Mouse (Mus musculus) retina, postnatal 7 days (tissue): Measurements from ENCODE around the gene Tmem171.
A peak's percentile ranks its signal among the peaks of the same experiment; 100 is the strongest.

Experiments
- DNase-seq: peaks from one replicate; pipeline ENCODE4 v3.0.0-alpha.2; 2012; ENCODE audit warnings: low read depth, low spot score

Gene Tmem171

GRCm38 (mm10) chr13:98694773-98695314 lies at the start of gene Tmem171:
Gene Tmem171 (minus strand): TSS chr13:98694834.
- DNase-seq: no peak

GRCm38 (mm10) chr13:98743829-98744228 lies 49.2 kb upstream of the Tmem171 start:
- no peak for DNase-seq

- DNase-seq: no peak
Observed at GRCm38 (mm10) chr13:98743214-98743613, 48.6 kb upstream of the Tmem171 start.

GRCm38 (mm10) chr13:98738213-98738612 lies 43.6 kb upstream of the Tmem171 start:
- no peak for DNase-seq

- no peak for DNase-seq
Observed at GRCm38 (mm10) chr13:98733292-98733691, 38.7 kb upstream of the Tmem171 start.

GRCm38 (mm10) chr13:98729271-98730062 lies 34.8 kb upstream of the Tmem171 start:
- DNase-seq: peak; percentile 1

- DNase-seq: no peak
Observed at GRCm38 (mm10) chr13:98726494-98726893, 31.9 kb upstream of the Tmem171 start.

GRCm38 (mm10) chr13:98723430-98723829 lies 28.8 kb upstream of the Tmem171 start:
- no peak for DNase-seq

GRCm38 (mm10) chr13:98722296-98722695 lies 27.7 kb upstream of the Tmem171 start:
- no peak for DNase-seq

- no peak for DNase-seq
Observed at GRCm38 (mm10) chr13:98716176-98716575, 21.5 kb upstream of the Tmem171 start.

- no peak for DNase-seq
Observed at GRCm38 (mm10) chr13:98715443-98715990, 20.9 kb upstream of the Tmem171 start.

GRCm38 (mm10) chr13:98710655-98711054 lies 16.0 kb upstream of the Tmem171 start:
- no peak for DNase-seq

- DNase-seq: no peak
Observed at GRCm38 (mm10) chr13:98710236-98710635, 15.6 kb upstream of the Tmem171 start.

- no peak for DNase-seq
Observed at GRCm38 (mm10) chr13:98705501-98705900, 10.9 kb upstream of the Tmem171 start.

- DNase-seq: no peak
Observed at GRCm38 (mm10) chr13:98703786-98704185, 9.2 kb upstream of the Tmem171 start.

GRCm38 (mm10) chr13:98702361-98702760 lies 7.7 kb upstream of the Tmem171 start:
- no peak for DNase-seq

GRCm38 (mm10) chr13:98701309-98701675 lies 6.7 kb upstream of the Tmem171 start:
- DNase-seq: no peak

GRCm38 (mm10) chr13:98700661-98701308 lies 6.2 kb upstream of the Tmem171 start:
- no peak for DNase-seq

- DNase-seq: no peak
Observed at GRCm38 (mm10) chr13:98699982-98700540, 5.4 kb upstream of the Tmem171 start.

GRCm38 (mm10) chr13:98699051-98699744 lies 4.6 kb upstream of the Tmem171 start:
- no peak for DNase-seq

GRCm38 (mm10) chr13:98696716-98697115 lies 2.1 kb upstream of the Tmem171 start:
- no peak for DNase-seq

GRCm38 (mm10) chr13:98695546-98695945 lies 912 bp upstream of the Tmem171 start:
- no peak for DNase-seq
